Mouse (Mus musculus): ENCODE measurements at regions not wholly inside any gene's neighbourhood (a gene's known extent, or its start where the extent isn't known, plus 50 kb on each side); places are given as distances from the start of the nearest gene placed in this dataset.

- TF ChIP-seq CTCF (IDR thresholded peaks at IDR 0.05; ENCODE audit: control insufficient read depth, insufficient read depth, low read length) (no peak), POLR2A (IDR thresholded peaks at IDR 0.05; ENCODE audit: borderline replicate concordance, control insufficient read depth, low read depth, low read length) (no peak)
Measured at GRCm38 (mm10) chr8:34670930-34671715, 559.6 kb upstream of the Gm10131 start.
